Mouse (Mus musculus) lung, postnatal 0 days (tissue): Measurements from ENCODE around the gene Eif2ak1.

Experiments used
- CTCF ChIP-seq: IDR thresholded peaks from 2 replicates; pipeline ENCODE4 v1.5.1; 2016; ENCODE audit warnings: antibody characterized with exemption, mild to moderate bottlenecking
- EP300 ChIP-seq: IDR thresholded peaks from 2 replicates; pipeline ENCODE4 v1.6.1; 2016; ENCODE audit warnings: antibody characterized with exemption, mild to moderate bottlenecking, control low read depth

DNA sequence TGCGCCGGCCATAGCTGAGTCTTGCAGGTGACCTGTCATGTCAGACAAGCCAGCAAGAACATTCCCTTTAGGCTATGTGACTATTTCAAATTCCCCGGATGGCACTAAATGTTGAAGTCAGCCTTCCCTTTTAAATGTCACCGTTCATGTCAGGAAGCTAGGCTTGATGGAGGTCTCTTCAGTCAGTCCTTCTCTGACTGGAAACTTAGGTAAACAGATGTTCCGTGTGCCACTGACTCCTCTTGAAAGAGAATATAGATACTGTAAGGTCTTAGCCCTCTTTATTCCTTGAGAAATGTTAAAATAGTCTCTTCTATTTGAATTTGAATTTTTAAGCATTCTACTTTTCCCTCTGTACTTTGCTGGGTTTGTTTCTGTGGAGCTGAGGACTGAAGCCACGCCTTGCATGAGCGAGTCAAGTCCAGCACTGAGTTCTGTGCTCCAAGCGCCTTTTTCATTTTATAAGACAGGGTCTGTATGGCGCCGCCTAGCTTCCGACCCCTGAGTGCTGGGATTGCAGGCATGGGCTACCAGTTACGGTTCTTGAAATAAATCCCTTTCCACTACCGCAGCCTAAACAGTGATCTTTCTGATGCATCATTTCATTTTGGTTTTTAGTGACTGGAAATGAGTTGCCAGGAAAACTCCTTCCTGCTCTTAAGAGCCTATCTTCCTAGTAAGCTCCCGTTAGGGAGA is 80.2 kb downstream of the Eif2ak1 start, which contains the start of gene Ankrd61:
- TF ChIP-seq CTCF (no peak), EP300 (no peak)
